Mouse (Mus musculus): Measurements from ENCODE around the gene Olfr1133. TPM values are rescaled to one million over a fixed set of nuclear protein-coding genes. Genes with fewer than 3 reads are reported as not detected.
"Not testable (repeated sequence)": the region's sequence is repeated elsewhere in the genome, so short reads cannot be mapped to it uniquely, and the experiment has no call there.

The Olfr1133 gene
- not detected in 2 replicates for polyA plus RNA-seq (2014; fragmentation: Nextera tagmentation; extraction: Ambion mirVana)

DNA sequence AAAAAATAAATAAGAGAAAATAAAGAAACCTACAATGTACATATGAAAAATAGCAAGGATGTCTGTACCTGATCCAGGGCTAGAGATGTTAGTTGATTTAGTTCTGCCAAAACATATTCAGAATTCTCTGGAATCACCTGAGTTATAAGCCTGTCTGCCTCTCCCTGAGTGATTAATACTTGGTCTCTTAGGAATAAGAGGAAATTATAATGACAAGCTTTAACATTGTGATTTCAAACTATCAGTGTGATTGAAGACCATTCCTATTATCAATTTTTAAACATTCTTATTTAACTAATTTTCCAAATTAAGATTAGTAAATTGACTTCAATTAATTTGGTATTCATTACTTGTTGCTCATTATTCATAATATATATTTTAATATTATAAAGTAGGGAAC is at the start of gene Olfr1133:
Gene Olfr1133 (minus strand): TSS at position 101 of the 400 bp plus-strand sequence.
- DNase-seq (ENCODE audit: low spot score), result no peak
- no peak within 1 kb of the TSS for H3K27ac ChIP-seq (ENCODE audit: low read depth, low read length)
- H3K4me3 ChIP-seq (ENCODE audit: low read depth, low read length), result no peak within 1 kb of the TSS
- no peak for ATAC-seq (replicated peaks; ENCODE audit: low FRiP score)
- H3K36me3 ChIP-seq (ENCODE audit: control insufficient read depth, insufficient read depth, low read length), result no peaks in the 10 kb centered on the region
- H3K27me3 ChIP-seq (ENCODE audit: control insufficient read depth, insufficient read depth, low read length), result no peaks in the 10 kb centered on the region
- no peaks in the 10 kb centered on the region for H3K9me3 ChIP-seq (ENCODE audit: control insufficient read depth, low read length)
- H3K4me1 ChIP-seq (replicated peaks; ENCODE audit: control insufficient read depth, insufficient read depth, low read length), result no peaks in the 10 kb centered on the region
- H3K4me2 ChIP-seq (ENCODE audit: low read depth, low read length, severe bottlenecking), result no peak within 1 kb of the TSS
- H3K9ac ChIP-seq (ENCODE audit: low read length), result no peak within 1 kb of the TSS

DNA sequence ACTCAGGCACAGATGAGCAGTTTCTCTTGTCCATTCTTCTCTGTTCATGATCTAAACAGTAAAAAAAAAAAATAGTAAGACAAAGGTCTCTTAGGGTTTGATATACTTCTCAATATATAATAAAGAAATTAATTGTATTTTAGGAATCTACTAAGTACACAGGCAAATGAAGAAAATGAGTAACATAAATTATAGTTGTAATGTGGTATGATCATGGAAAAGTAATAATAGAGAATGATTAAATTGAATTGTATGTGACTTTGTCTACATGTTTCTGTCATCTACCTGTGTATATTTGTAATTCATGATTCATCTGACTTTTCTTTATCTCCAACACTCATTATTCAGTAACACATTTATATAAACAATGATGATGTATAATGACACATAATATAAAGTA is 46.7 kb upstream of the Olfr1133 start, which contains the start of gene Olfr1136:
Gene Olfr1136 (minus strand): TSS at position 101 of the 400 bp plus-strand sequence.
- no peaks in the 10 kb centered on the region for H3K36me3 ChIP-seq (ENCODE audit: control insufficient read depth, insufficient read depth, low read length)
- no peak within 1 kb of the TSS for H3K27ac ChIP-seq (ENCODE audit: low read depth, low read length)
- H3K4me3 ChIP-seq (ENCODE audit: low read depth, low read length), result no peak within 1 kb of the TSS
- ATAC-seq (replicated peaks; ENCODE audit: low FRiP score) (no peak), DNase-seq (ENCODE audit: low spot score) (no peak)
- no peaks in the 10 kb centered on the region for H3K27me3 ChIP-seq (ENCODE audit: control insufficient read depth, insufficient read depth, low read length)
- H3K9me3 ChIP-seq (ENCODE audit: control insufficient read depth, low read length), result no peaks in the 10 kb centered on the region
- no peaks in the 10 kb centered on the region for H3K4me1 ChIP-seq (replicated peaks; ENCODE audit: control insufficient read depth, insufficient read depth, low read length)
- no peak within 1 kb of the TSS for H3K4me2 ChIP-seq (ENCODE audit: low read depth, low read length, severe bottlenecking)
- H3K9ac ChIP-seq (ENCODE audit: low read length), result no peak within 1 kb of the TSS

DNA sequence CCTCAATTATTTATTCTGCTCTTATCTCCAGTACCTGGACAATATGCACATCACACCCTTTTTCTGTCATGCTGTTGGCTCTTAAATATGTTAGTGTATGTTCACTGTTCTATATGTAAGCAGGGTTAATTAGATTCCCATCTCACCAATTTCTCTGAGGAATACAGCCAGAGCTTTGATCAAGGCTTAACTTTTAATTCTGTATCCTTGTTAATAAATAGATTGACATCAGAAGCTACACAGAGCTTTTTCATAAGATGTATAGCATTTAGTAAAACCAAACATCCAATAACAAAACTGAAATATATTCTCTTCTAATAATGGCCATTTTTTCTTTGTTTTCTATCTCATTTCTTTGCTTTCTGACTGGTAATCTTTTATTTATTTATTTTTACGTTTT is 26.4 kb upstream of the Olfr1133 start, which contains the start of gene Olfr1135:
Gene Olfr1135 (minus strand): TSS at position 101 of the 400 bp plus-strand sequence.
- Histone ChIP-seq H3K9ac (ENCODE audit: low read length) (no peak within 1 kb of the TSS), H3K36me3 (ENCODE audit: control insufficient read depth, insufficient read depth, low read length) (no peaks in the 10 kb centered on the region), H3K9me3 (ENCODE audit: control insufficient read depth, low read length) (no peaks in the 10 kb centered on the region), H3K4me2 (ENCODE audit: low read depth, low read length, severe bottlenecking) (no peak within 1 kb of the TSS), H3K4me1 (replicated peaks; ENCODE audit: control insufficient read depth, insufficient read depth, low read length) (no peaks in the 10 kb centered on the region), H3K4me3 (ENCODE audit: low read depth, low read length) (no peak within 1 kb of the TSS), H3K27me3 (ENCODE audit: control insufficient read depth, insufficient read depth, low read length) (no peaks in the 10 kb centered on the region), H3K27ac (ENCODE audit: low read depth, low read length) (no peak within 1 kb of the TSS)
- no peak for ATAC-seq (replicated peaks; ENCODE audit: low FRiP score)
- no peak for DNase-seq (ENCODE audit: low spot score)
- WGBS, result 31% methylated on average over 1 of the region's 1 CpGs

DNA sequence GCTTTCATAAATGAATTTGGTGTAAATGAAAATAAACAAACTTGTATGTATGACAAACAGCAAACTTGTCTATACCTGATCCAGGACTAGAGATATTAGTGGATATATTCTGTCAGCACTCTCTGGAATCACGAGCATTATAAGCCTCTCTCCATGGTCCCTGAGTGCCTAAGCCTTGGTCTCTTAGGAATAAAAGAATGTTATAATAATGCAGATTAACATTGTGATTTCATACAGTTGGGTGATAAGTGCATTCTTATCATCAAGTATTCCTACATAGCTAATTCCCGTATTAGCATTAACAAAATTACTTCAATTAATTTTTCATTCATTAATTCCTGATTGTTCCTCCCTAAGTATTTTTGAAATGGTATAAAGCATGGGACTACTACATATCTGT is 11.2 kb upstream of the Olfr1133 start, which contains the start of gene Olfr1134:
Gene Olfr1134 (minus strand): TSS at position 101 of the 400 bp plus-strand sequence.
- Histone ChIP-seq H3K4me1 (replicated peaks; ENCODE audit: control insufficient read depth, insufficient read depth, low read length) (no peaks in the 10 kb centered on the region), H3K4me3 (ENCODE audit: low read depth, low read length) (no peak within 1 kb of the TSS), H3K27ac (ENCODE audit: low read depth, low read length) (no peak within 1 kb of the TSS), H3K36me3 (ENCODE audit: control insufficient read depth, insufficient read depth, low read length) (no peaks in the 10 kb centered on the region), H3K9ac (ENCODE audit: low read length) (no peak within 1 kb of the TSS), H3K9me3 (ENCODE audit: control insufficient read depth, low read length) (no peaks in the 10 kb centered on the region), H3K27me3 (ENCODE audit: control insufficient read depth, insufficient read depth, low read length) (no peaks in the 10 kb centered on the region), H3K4me2 (ENCODE audit: low read depth, low read length, severe bottlenecking) (no peak within 1 kb of the TSS)
- ATAC-seq (replicated peaks; ENCODE audit: low FRiP score), result no peak
- DNase-seq (ENCODE audit: low spot score), result no peak
- 84% methylated on average over 2 of the region's 2 CpGs for WGBS

DNA sequence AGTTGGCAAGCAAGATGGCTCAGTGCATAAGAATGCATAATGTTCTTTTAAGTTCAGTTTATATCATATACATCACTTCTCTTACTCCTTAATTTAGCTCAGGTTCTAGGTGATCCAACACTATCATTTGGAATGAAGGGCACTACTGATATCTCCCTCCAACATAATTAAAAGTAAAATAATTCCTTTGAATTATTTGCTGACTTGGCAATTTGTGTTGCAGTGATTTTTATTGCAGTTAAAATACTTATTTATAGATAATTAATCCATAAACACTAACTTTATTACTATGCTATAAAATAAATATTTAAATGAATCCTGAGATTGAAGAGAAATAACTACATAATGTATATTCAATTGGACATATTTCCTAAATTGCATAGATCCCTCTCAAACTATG is 4.7 kb downstream of the Olfr1133 start:
- H3K4me1 ChIP-seq (replicated peaks; ENCODE audit: control insufficient read depth, insufficient read depth, low read length), result no peaks in the 10 kb centered on the region
- ATAC-seq (replicated peaks; ENCODE audit: low FRiP score), result no peak
- H3K9ac ChIP-seq (ENCODE audit: low read length), result no peak overlapping the region

DNA sequence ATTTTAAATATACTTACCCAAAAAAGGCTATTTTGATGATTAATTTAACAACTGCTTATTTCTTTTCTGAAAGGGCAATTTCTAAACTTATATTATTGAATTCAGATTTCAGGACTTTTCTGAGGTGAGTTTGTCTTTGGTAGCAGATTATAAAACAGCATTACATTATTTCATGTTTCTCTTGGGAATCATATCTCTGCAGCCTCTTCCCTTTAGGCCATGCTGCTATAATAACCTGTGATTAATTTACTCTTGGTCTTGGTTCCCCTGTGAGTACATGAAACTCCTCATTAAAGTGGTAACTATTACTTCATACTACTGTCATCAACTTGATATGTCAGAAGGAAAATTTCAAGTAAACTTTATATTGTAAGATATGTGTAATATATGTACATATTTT is 9.7 kb downstream of the Olfr1133 start, which contains the start of gene Olfr1132:
Gene Olfr1132 (minus strand): TSS at position 101 of the 400 bp plus-strand sequence.
- Histone ChIP-seq H3K27me3 (ENCODE audit: control insufficient read depth, insufficient read depth, low read length) (no peaks in the 10 kb centered on the region), H3K4me1 (replicated peaks; ENCODE audit: control insufficient read depth, insufficient read depth, low read length) (no peaks in the 10 kb centered on the region), H3K4me2 (ENCODE audit: low read depth, low read length, severe bottlenecking) (no peak within 1 kb of the TSS), H3K9me3 (ENCODE audit: control insufficient read depth, low read length) (no peaks in the 10 kb centered on the region), H3K27ac (ENCODE audit: low read depth, low read length) (no peak within 1 kb of the TSS), H3K9ac (ENCODE audit: low read length) (no peak within 1 kb of the TSS), H3K4me3 (ENCODE audit: low read depth, low read length) (no peak within 1 kb of the TSS), H3K36me3 (ENCODE audit: control insufficient read depth, insufficient read depth, low read length) (no peaks in the 10 kb centered on the region)
- no peak for DNase-seq (ENCODE audit: low spot score)
- no peak for ATAC-seq (replicated peaks; ENCODE audit: low FRiP score)

More for the DNA sequence above, 4.7 kb downstream of the Olfr1133 start:
- H3K27ac ChIP-seq (ENCODE audit: low read depth, low read length), result no peak overlapping the region
- H3K27me3 ChIP-seq (ENCODE audit: control insufficient read depth, insufficient read depth, low read length), result no peaks in the 10 kb centered on the region
- H3K4me2 ChIP-seq (ENCODE audit: low read depth, low read length, severe bottlenecking), result no peak overlapping the region
- no peaks in the 10 kb centered on the region for H3K36me3 ChIP-seq (ENCODE audit: control insufficient read depth, insufficient read depth, low read length)
- no peak for DNase-seq (ENCODE audit: low spot score)
- H3K4me3 ChIP-seq (ENCODE audit: low read depth, low read length), result no peak overlapping the region
- no peaks in the 10 kb centered on the region for H3K9me3 ChIP-seq (ENCODE audit: control insufficient read depth, low read length)

DNA sequence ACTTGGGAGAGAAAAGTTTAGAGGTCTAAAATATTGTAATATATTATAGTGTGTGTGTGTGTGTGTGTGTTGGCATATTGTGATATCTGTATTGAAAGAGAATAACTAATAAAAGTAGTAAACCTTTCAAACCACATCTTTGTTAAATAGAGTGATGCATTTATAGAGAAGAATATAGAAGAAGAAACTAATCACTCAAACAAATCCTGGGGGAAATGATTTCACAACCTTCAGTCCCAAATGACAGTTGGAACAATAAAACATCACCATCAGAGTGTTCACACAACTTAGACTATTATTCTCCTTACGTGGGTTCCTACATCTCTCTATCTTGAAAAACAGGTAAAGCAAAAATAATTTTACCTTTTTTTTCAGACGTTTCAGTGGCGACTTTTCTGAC is 20.4 kb downstream of the Olfr1133 start, which contains the start of gene Olfr1131:
Gene Olfr1131 (plus strand): TSS at position 301 of the 400 bp plus-strand sequence.
- no peak for DNase-seq (ENCODE audit: low spot score)
- H3K9ac ChIP-seq (ENCODE audit: low read length), result no peak within 1 kb of the TSS
- H3K27me3 ChIP-seq (ENCODE audit: control insufficient read depth, insufficient read depth, low read length), result no peaks in the 10 kb centered on the region
- no peak within 1 kb of the TSS for H3K4me2 ChIP-seq (ENCODE audit: low read depth, low read length, severe bottlenecking)
- no peaks in the 10 kb centered on the region for H3K36me3 ChIP-seq (ENCODE audit: control insufficient read depth, insufficient read depth, low read length)
- H3K9me3 ChIP-seq (ENCODE audit: control insufficient read depth, low read length), result no peaks in the 10 kb centered on the region
- ATAC-seq (replicated peaks; ENCODE audit: low FRiP score), result no peak
- H3K4me3 ChIP-seq (ENCODE audit: low read depth, low read length), result no peak within 1 kb of the TSS
- H3K27ac ChIP-seq (ENCODE audit: low read depth, low read length), result no peak within 1 kb of the TSS
- WGBS, result 77% methylated on average over 3 of the region's 3 CpGs
- H3K4me1 ChIP-seq (replicated peaks; ENCODE audit: control insufficient read depth, insufficient read depth, low read length), result no peaks in the 10 kb centered on the region

DNA sequence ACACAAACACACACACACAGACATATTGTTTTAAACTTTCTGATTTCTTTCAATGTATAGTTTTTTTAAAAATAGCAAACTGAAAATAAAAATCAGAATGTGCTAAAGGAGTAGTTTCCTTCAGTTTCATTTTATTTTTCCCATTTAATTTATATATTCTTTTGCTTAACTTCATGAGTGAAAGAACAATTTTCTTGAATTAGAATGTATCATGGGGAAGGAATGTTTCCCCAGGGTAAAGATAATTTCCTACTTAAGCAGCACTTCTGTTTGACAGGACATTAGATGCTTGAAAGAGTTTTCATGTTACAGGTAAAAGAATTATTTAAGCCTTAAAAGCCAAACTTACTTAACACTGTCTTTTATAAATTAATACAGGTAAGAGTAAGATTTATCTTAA is 41.3 kb downstream of the Olfr1133 start, which contains the start of gene Olfr1130:
Gene Olfr1130 (plus strand): TSS at position 301 of the 400 bp plus-strand sequence.
- H3K27me3 ChIP-seq (ENCODE audit: control insufficient read depth, insufficient read depth, low read length); H3K27ac ChIP-seq (ENCODE audit: low read depth, low read length); H3K36me3 ChIP-seq (ENCODE audit: control insufficient read depth, insufficient read depth, low read length); H3K4me2 ChIP-seq (ENCODE audit: low read depth, low read length, severe bottlenecking); H3K4me1 ChIP-seq (replicated peaks; ENCODE audit: control insufficient read depth, insufficient read depth, low read length); H3K9me3 ChIP-seq (ENCODE audit: control insufficient read depth, low read length); H3K4me3 ChIP-seq (ENCODE audit: low read depth, low read length); ATAC-seq (replicated peaks; ENCODE audit: low FRiP score); H3K9ac ChIP-seq (ENCODE audit: low read length); DNase-seq (ENCODE audit: low spot score): not testable (repeated sequence)
